ENCODE assay signal across 10 mouse cellular contexts in the genomic region with DNA sequence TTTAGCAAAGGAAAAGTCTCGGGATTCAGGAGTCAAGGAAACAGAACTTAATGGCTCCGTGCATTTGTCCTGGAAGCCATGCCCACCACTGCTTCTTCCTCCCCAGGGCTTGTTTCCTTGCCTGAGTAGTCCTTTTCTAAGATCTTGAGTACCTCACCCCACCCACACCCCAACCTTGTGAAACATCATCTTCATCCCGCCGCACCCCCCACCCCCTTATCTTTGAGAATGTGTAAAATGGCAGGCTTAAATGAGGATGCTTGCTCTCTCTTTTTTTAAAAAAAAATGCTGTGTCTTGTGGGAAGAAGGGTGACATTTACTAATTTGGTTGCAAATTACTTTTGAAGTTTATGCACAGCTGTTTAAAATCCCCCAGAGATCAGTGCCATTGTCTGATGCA. TPM values are rescaled to one million over a fixed set of nuclear protein-coding genes. Genes with fewer than 3 reads are reported as not detected.
A peak's percentile ranks its signal among the peaks of the same experiment; 100 is the strongest.
DNase-seq lines count a peak whose midpoint lies in the region; ATAC-seq and TF ChIP-seq lines count a peak whose summit lies in the region.
"Had no signal": no experiment of that assay in that cellular context is flagged by ENCODE, and none has a peak within 500 bp of the region (broad histone marks: within the 10 kb centered on the region; RNA-seq: fewer than 3 reads in every experiment).

No protein-coding gene starts in this region.

- no peaks in the 10 kb centered on the region for H3K9me3 ChIP-seq in forebrain, embryonic 11.5 days (ENCODE audit: control insufficient read depth, low read length)
- no peaks in the 10 kb centered on the region for H3K9me3 ChIP-seq in liver, embryonic 12.5 days (replicated peaks)
- H3K9me3 ChIP-seq in intestine, postnatal 0 days (ENCODE audit: control insufficient read depth), result no peaks in the 10 kb centered on the region

- peak overlapping the region; percentile 64; the same call in 1 of the 2 replicates for H3K27ac ChIP-seq in layer of hippocampus, adult 2 months
- H3K27ac ChIP-seq in forebrain, embryonic 11.5 days (ENCODE audit: low read depth, low read length), result no peak overlapping the region
- H3K27ac ChIP-seq in liver, embryonic 12.5 days, result no peak overlapping the region
- H3K27ac ChIP-seq in thymus, adult 2 months (ENCODE audit: control insufficient read depth, insufficient read depth, low read length), result peak overlapping the region; percentile 96
- no peak overlapping the region for H3K27ac ChIP-seq in intestine, postnatal 0 days (ENCODE audit: low read depth, low read length)

- 0 out of 2 replicates have a peak overlapping the region, but pooled peaks have one; percentile 5 for H3K4me2 ChIP-seq in forebrain, embryonic 11.5 days (ENCODE audit: low read depth, low read length, severe bottlenecking)
- peak overlapping the region; percentile 83 for H3K4me2 ChIP-seq in liver, embryonic 12.5 days
- no peak overlapping the region for H3K4me2 ChIP-seq in intestine, postnatal 0 days (replicated peaks; ENCODE audit: low read depth)

- ATAC-seq in forebrain, embryonic 11.5 days (replicated peaks; ENCODE audit: low FRiP score), result no peak
- ATAC-seq in liver, embryonic 12.5 days, result no peak
- ATAC-seq in intestine, postnatal 0 days, result no peak
- ATAC-seq in frontal cortex, adult (ENCODE audit: low TSS enrichment), result no peak

- H3K4me3 ChIP-seq in layer of hippocampus, adult 2 months, result peak overlapping the region; percentile 55; the same call in 1 of the 2 replicates
- H3K4me3 ChIP-seq in forebrain, embryonic 11.5 days (ENCODE audit: low read depth, low read length), result no peak overlapping the region
- H3K4me3 ChIP-seq in liver, embryonic 12.5 days, result no peak overlapping the region
- peak overlapping the region; percentile 89 for H3K4me3 ChIP-seq in thymus, adult 2 months (ENCODE audit: control insufficient read depth, insufficient read depth, low read length)
- no peak overlapping the region for H3K4me3 ChIP-seq in intestine, postnatal 0 days (ENCODE audit: low read depth, low read length)

- no peaks in the 10 kb centered on the region for H3K36me3 ChIP-seq in forebrain, embryonic 11.5 days (ENCODE audit: control insufficient read depth, insufficient read depth, low read length)
- no peaks in the 10 kb centered on the region for H3K36me3 ChIP-seq in liver, embryonic 12.5 days
- peaks cover 7% of the 10 kb centered on the region; the same call in 1 of the 2 replicates for H3K36me3 ChIP-seq in thymus, adult 2 months (ENCODE audit: control insufficient read depth, insufficient read depth, low read length)
- no peaks in the 10 kb centered on the region for H3K36me3 ChIP-seq in intestine, postnatal 0 days (ENCODE audit: control insufficient read depth, insufficient read depth)

- no peak for TF ChIP-seq POLR2A in thymus, adult 2 months (IDR thresholded peaks at IDR 0.05; ENCODE audit: control insufficient read depth, extremely low read depth, insufficient read depth, low read length, poor library complexity)

- H3K4me1 ChIP-seq in forebrain, embryonic 11.5 days (replicated peaks; ENCODE audit: control insufficient read depth, insufficient read depth, low read length), result peaks cover 3% of the 10 kb centered on the region; the same call in 1 of the 2 replicates
- H3K4me1 ChIP-seq in liver, embryonic 12.5 days, result peaks cover 8% of the 10 kb centered on the region; the same call in 1 of the 2 replicates
- peaks cover 24% of the 10 kb centered on the region for H3K4me1 ChIP-seq in thymus, adult 2 months (replicated peaks; ENCODE audit: control insufficient read depth, insufficient read depth, low read length)
- H3K4me1 ChIP-seq in intestine, postnatal 0 days (replicated peaks; ENCODE audit: control insufficient read depth, insufficient read depth, low read length), result no peaks in the 10 kb centered on the region

- no peak for TF ChIP-seq CTCF in layer of hippocampus, adult 2 months (conservative IDR thresholded peaks at IDR 0.05)
- no peak for TF ChIP-seq CTCF in thymus, adult 2 months (IDR thresholded peaks at IDR 0.05; ENCODE audit: borderline replicate concordance, control insufficient read depth, extremely low read depth, insufficient read depth, low read length, poor library complexity)
- no peak for TF ChIP-seq CTCF in intestine, postnatal 0 days (IDR thresholded peaks at IDR 0.05; ENCODE audit: low read depth)

- DNase-seq in layer of hippocampus, adult 2 months (ENCODE audit: low spot score in 2 of 2), result no peak
- no peak for DNase-seq in layer of hippocampus, postnatal 10 days (ENCODE audit: low spot score in 2 of 2)
- no peak for DNase-seq in forebrain, embryonic 11.5 days (ENCODE audit: low spot score)
- DNase-seq in thymus, adult 2 months, result peak; percentile 70
- DNase-seq in gastrocnemius, adult 18-20 months (ENCODE audit: low spot score), result no peak
- DNase-seq: cerebellum, adult 9-11 months; kidney, adult 9 months had no signal

- no peak overlapping the region for H3K9ac ChIP-seq in forebrain, embryonic 11.5 days (ENCODE audit: low read length)
- H3K9ac ChIP-seq in liver, embryonic 12.5 days, result no peak overlapping the region
- H3K9ac ChIP-seq in intestine, postnatal 0 days (ENCODE audit: low read depth, low read length), result no peak overlapping the region

- peaks cover 24% of the 10 kb centered on the region for H3K27me3 ChIP-seq in forebrain, embryonic 11.5 days (ENCODE audit: control insufficient read depth, insufficient read depth, low read length)
- H3K27me3 ChIP-seq in liver, embryonic 12.5 days (replicated peaks), result peaks cover 14% of the 10 kb centered on the region
- no peaks in the 10 kb centered on the region for H3K27me3 ChIP-seq in thymus, adult 2 months (ENCODE audit: control insufficient read depth, insufficient read depth, low read length)
- peaks cover 17% of the 10 kb centered on the region; the same call in 1 of the 2 replicates for H3K27me3 ChIP-seq in intestine, postnatal 0 days (replicated peaks; ENCODE audit: control insufficient read depth, insufficient read depth, low read length)

- 31% methylated on average over 4 of the region's 4 CpGs for WGBS in forebrain, embryonic 11.5 days
- WGBS in liver, embryonic 12.5 days (ENCODE audit: insufficient replicate concordance), result 34% methylated on average over 4 of the region's 4 CpGs
- WGBS in thymus, adult 2 months, result 11% methylated on average over 4 of the region's 4 CpGs
- 51% methylated on average over 4 of the region's 4 CpGs for WGBS in intestine, postnatal 0 days

RNA-seq across cellular contexts. Expression of a gene that starts 1.6 kb away (rescaled TPM):
- total RNA-seq in layer of hippocampus, adult 2 months (2021), result 1 to 10 TPM; 7.4 to 8.9 TPM
- 10 to 100 TPM; 11.6 to 11.7 TPM for total RNA-seq in layer of hippocampus, postnatal 10 days (2021)
- 1.4 TPM in 2 replicates for polyA plus RNA-seq in forebrain, embryonic 11.5 days (2014; fragmentation: Nextera tagmentation; extraction: Ambion mirVana)
- polyA plus RNA-seq in liver, embryonic 12.5 days (2016; fragmentation: Nextera tagmentation; extraction: Ambion mirVana), result 8.1 and 9.3 TPM in 2 replicates
- polyA plus RNA-seq in thymus, adult 2 months (2012; rRNA removed), result 48.4 and 48.5 TPM in 2 replicates
- 10 to 100 TPM; 83.8 to 90.7 TPM for total RNA-seq in gastrocnemius, adult 18-20 months (2021)
- 1.1 and 1.8 TPM in 2 replicates for polyA plus RNA-seq in intestine, postnatal 0 days (2015; fragmentation: Nextera tagmentation; extraction: Ambion mirVana)

Comparison
In these comparisons a context has a peak if more than half of its experiments do, and no peak if none do; other contexts are left out.
1. H3K27ac ChIP-seq: peak in layer of hippocampus, adult 2 months (single experiment) and thymus, adult 2 months (single experiment); none in forebrain, embryonic 11.5 days (single experiment), liver, embryonic 12.5 days (single experiment) and intestine, postnatal 0 days (single experiment).
2. H3K4me3 ChIP-seq: peak in layer of hippocampus, adult 2 months (single experiment) and thymus, adult 2 months (single experiment); none in forebrain, embryonic 11.5 days (single experiment), liver, embryonic 12.5 days (single experiment) and intestine, postnatal 0 days (single experiment).